Mouse (Mus musculus): ENCODE data around the gene Glrb.

DNA sequence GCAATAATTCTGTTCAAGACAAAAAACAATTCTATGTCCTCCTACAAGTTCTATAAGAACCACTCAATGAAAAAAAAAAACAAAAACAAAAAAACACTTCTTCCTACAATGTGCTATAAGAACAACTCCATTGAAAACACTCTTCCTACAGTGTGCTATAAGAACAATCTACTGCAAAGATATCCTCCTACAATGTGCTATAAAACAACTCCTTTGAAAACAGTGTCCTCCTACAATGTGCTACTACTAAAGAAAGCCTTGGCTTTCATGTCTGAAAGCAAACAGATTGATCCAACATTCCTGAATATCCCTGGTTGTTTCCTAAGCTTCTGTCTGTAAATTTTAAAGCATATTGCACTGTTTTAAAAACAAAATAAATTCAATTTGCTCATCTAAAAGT lies 46.5 kb upstream of the Glrb start:
- TF ChIP-seq CTCF (IDR thresholded peaks at IDR 0.05; ENCODE audit: insufficient read depth, low read length), result no peak
- no peak for TF ChIP-seq POLR2A (IDR thresholded peaks at IDR 0.05; ENCODE audit: borderline replicate concordance, extremely low read depth, low read depth, low read length)

Data from lung, adult 2 months (tissue).